Mouse (Mus musculus) urinary bladder, postnatal 0 days (tissue): ENCODE measurements around the gene Hoxa3. TPM values are rescaled to one million over a fixed set of nuclear protein-coding genes. Genes with fewer than 3 reads are reported as not detected.

Source experiments
- microRNA counts: library from miRNA; unstranded; fragments of <30 nt; microRNA quantifications from one replicate; lab custom pipeline; 2016
- microRNA-seq: library from miRNA; unstranded; fragments of <30 nt; microRNA quantifications from one replicate; pipeline ENCODE4, GENCODE M21; 2016
- polyA plus RNA-seq: library from polyadenylated mRNA; unstranded; fragments of >200 nt; fragmentation: Nextera tagmentation; extraction: Ambion mirVana; gene quantifications from 2 replicates; pipeline ENCODE4 v1.2.1, GENCODE M21; 2015

Gene Hoxa3
- polyA plus RNA-seq, 1 experiment from 2014 or later = 0.83 TPM

MicroRNAs within 50 kb of the gene (microRNA counts, 519-probe panel; counts per million panel counts)
- 4,559 counts per million, percentile 85 among the panel's probes with 10 or more counts for microRNA mmu-miR-196b (lab: Ali Mortazavi, UCI)

Small RNAs within 50 kb of the gene (microRNA-seq; reads per million reads assigned to microRNA genes)
- gene Mir196b = 15,251 reads per million, percentile 96 among the genes with 10 or more reads in this experiment

Other genes with a start within 250 kb of the Hoxa3 start
- gene Skap2, start 200.8 kb downstream of the Hoxa3 start, polyA plus RNA-seq = 18.7 and 25.6 TPM in 2 replicates
- 0.11 and 0.60 TPM in 2 replicates for gene Hoxa1, start 55.0 kb downstream of the Hoxa3 start, polyA plus RNA-seq
- 0.30 and 0.31 TPM in 2 replicates for gene Hoxa2, start 48.5 kb downstream of the Hoxa3 start, polyA plus RNA-seq
- 0.08 and 0.13 TPM in 2 replicates for gene 5730596B20Rik, start 35.8 kb downstream of the Hoxa3 start, polyA plus RNA-seq
- 0.10 and 0.16 TPM in 2 replicates for gene Hoxa4, start 21.6 kb downstream of the Hoxa3 start, polyA plus RNA-seq
- 0.40 and 0.49 TPM in 2 replicates for gene Hoxa5, start 8.7 kb downstream of the Hoxa3 start, polyA plus RNA-seq
- gene Hoxa6, start 4.6 kb downstream of the Hoxa3 start, polyA plus RNA-seq = 0.62 TPM in 1 of 2 replicates, not detected in the other
- gene Gm28308, start within 50 bp of the Hoxa3 start, polyA plus RNA-seq = not detected in 2 replicates
- 9.8 and 10.9 TPM in 2 replicates for gene Hoxa7, start 8.5 kb upstream of the Hoxa3 start, polyA plus RNA-seq
- 15.0 and 17.9 TPM in 2 replicates for gene Hoxa9, start 17.8 kb upstream of the Hoxa3 start, polyA plus RNA-seq
- 79.0 and 103 TPM in 2 replicates for gene Hoxa10, start 27.5 kb upstream of the Hoxa3 start, polyA plus RNA-seq
- 17.8 and 21.0 TPM in 2 replicates for gene Hoxa11, start 32.5 kb upstream of the Hoxa3 start, polyA plus RNA-seq
- gene Hoxa13, start 47.5 kb upstream of the Hoxa3 start, polyA plus RNA-seq = 10.5 and 11.7 TPM in 2 replicates
- gene Evx1, start 100.2 kb upstream of the Hoxa3 start, polyA plus RNA-seq = 1.5 and 2.1 TPM in 2 replicates